Mouse (Mus musculus) T-helper 17 cell (primary cell): Measurements from ENCODE around the gene Gm20547.

Source experiments
- in situ Hi-C, 2 experiments: fragments of 300-600 bp; cut with MboI, MseI; formaldehyde crosslinking; loops; 1 replicate in 1 of 2; 2 replicates in 1 of 2; pipeline ENCODE4 v1.15.1; 2025; ENCODE audit warnings: high pct_unique_total_duplicates in 2 of 2

Gene Gm20547

DNA sequence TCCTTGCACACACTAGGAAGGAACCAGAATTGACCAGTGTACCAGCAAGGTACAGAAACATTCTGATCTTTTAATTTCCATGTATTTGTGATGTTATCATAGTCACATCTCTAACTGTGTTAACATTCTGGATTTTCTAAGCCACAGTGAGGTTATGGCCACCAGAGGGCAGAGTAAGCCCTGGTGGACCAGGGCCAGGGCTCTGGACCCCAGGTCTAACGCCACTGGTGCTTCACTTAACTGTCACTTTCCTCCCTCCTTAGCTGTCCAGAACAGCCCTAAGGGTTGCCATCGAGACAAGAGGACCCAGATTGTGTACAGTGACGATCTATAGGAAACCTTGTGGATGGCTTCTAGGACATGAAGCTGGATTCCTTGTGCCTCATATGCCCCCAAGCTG is 26.0 kb downstream of the Gm20547 start:
- in situ Hi-C loops: no loop called here

DNA sequence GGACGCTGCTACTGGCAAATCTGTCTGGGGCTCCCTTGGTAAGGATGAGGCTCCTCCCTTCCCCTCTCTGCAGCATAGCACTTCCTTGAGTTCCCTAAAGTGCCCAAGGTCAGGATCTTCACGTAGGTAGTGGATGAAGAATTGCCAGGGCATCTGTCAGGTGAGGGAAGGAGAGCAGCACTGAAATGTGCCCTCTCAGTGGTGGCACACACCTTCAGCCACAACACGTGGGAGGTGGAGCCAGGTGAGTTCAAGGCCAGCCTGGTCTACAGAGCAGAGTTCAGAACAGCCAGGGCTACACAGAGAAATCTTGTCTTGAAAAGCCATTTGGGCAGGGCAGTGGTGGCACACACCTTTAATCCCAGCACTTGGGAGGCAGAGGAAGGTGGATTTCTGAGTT is 27.1 kb downstream of the Gm20547 start:
- in situ Hi-C loops: no loop called here

DNA sequence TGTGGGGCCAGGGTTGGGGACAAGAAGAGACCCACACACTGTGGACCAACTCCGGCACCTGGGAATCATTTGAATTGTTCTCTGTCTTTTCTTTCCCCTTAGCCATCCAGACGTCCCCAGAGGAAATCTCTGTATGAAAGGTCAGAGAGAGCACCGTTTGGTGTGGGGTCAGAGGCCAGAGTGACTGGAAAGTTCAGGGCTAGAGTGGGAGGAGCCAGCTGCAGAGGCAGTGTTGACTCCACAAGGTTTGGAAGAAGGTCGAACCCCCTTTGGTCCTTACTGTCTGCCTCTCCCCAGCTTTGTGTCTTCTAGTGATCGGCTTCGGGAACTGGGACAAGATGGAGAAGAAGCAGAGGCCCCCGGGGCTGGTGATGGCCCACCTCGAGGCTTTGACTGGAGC is 28.3 kb downstream of the Gm20547 start:
- in situ Hi-C loops: no loop called here

DNA sequence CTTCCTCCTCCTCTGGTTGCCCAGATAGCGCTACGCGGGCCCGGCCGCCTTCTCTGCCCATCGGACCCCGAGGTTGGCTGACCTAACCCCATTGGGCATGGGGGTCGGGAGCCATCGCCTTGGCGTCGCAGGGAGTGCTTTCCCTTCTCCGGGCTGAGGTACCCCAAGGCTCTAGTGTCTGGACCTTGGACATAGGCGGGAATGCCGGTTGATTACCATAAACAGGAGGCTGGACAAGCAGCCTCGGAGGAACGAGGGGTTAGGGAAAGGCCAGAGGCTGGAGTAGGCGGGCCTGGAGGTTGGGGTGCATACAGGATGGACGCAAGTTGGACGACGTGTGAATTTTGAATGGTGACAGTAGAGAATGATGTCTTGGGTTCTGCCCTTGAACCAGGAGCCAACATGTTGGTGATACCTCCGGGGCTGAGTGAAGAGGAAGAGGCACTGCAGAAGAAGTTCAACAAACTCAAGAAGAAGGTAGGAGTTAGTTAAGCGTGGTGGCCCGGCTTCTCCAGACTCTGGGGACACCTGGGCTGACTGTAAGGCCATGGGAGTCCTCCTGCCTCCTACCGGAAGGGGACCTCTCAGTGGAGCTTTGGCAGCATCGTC is 31.2 kb downstream of the Gm20547 start:
- in situ Hi-C loops: no loop called here

DNA sequence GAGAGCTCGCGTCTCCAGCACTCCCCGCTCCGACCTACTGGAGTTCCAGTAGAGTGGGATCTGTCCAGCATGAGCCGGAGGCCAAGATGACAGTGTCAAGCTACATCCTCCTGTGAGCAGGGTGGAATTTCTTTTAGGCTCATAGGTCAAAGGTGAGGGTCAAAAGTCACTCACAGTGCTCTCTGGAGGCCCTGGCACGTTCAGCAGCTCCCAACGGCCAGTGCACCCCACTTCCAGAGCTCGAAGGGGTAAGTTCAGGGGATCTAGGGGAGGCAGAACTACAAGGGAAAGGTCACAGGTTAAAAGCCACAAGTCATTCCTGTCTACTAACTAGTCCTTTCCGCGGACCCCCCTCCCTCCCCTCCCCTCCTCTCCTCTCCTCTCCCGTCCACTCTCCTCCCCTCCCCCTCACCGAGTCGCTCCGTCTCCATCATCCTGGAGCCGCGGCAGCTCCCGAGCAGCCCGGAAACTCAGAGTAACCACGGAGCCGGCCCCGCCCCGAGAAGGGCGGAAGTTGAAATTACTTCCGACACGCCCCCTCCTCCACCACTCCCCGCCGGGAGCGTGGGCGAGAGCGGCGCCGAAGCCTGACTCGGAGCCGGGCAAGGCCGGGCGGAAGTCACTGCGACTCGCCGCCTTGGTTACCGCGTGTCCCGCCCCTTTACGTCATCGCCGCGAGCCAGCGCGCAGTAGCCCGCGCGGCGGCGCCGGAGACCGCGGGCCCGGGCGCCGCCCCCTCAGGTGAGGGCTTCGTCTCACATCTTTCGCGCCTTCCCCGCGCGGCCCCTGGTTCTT is 31.9 kb downstream of the Gm20547 start, which contains the start of the genes Skiv2l and Nelfe:
Gene Skiv2l (minus strand): TSS at position 489 of the 795 bp plus-strand sequence.
Gene Nelfe (plus strand): TSS at position 670 of the 795 bp plus-strand sequence.
- in situ Hi-C loops: loop anchor here (10.0 to 25.0 kb wide), 3 partner anchors 655 to 938 kb away; partner anchors contain the start of genes Daxx (in 1 of the 2), Platr17 (in 1 of the 2), Psmb8 (in 1 of the 2) and Tapbp (in 1 of the 2)

DNA sequence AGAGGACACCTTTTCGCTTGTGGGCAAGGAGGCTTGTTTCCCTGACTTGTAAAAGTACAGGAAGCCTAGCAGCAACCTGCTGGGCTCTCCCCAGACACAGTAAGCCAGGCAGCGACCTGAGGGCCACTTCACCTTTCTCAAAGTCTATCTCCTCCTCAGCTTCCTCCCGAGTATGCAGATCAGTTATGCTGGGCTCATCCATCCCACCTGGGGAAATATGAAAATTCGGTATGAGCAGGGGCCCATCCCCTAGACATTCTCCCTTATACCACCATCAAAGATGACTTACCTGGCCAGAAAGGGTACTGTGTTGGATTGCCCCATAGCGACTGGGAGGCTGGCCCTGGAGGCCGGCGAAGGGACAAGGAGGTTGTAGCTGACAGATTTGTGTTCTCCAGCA is 34.2 kb downstream of the Gm20547 start:
- in situ Hi-C loops: loop anchor here (10.0 to 25.0 kb wide), 3 partner anchors 653 to 935 kb away; partner anchors contain the start of genes Daxx (in 1 of the 2), Platr17 (in 1 of the 2), Psmb8 (in 1 of the 2) and Tapbp (in 1 of the 2)

DNA sequence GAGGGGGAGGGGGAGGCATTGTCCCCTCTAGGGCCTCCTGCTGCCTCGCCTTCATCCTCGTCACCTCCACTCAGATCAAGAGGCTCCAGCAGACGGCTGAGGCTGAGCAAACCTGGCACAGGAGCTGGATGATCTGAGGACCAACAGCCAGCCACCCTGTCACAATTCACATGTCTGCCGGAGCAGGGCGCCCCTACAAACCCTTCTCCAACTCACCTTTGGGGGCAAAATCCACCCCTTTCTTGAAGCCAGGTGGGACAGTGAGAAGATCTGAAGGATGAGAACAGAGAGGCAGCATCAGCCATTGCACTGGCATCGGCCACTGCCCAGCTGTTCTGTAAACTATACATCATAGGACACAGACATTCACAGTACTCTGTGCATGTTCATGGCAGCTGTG is 34.6 kb downstream of the Gm20547 start:
- in situ Hi-C loops: loop anchor here (10.0 to 25.0 kb wide), 3 partner anchors 652 to 935 kb away; partner anchors contain the start of genes Daxx (in 1 of the 2), Platr17 (in 1 of the 2), Psmb8 (in 1 of the 2) and Tapbp (in 1 of the 2)

DNA sequence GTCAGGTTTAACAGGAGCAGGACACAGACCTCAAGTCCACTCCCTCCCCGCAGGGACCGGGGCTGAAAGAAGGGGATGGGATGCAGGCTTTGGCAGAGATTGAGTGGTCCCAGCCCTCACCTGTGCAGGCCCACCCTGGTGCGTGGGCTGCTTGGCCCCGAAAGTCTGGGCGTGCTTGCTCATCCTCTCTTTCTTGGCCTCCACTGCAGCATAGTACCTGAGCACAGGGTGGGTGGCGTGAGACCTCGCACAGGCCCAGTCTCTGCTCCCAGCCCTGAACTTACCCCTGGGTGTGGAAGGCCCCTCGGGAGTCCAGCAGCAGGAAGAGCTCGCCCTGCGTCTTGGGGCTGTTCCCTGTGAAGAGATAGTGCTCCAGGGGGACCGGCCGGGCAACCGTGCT is 37.0 kb downstream of the Gm20547 start:
- in situ Hi-C loops: loop anchor here (10.0 to 25.0 kb wide), 3 partner anchors 650 to 933 kb away; partner anchors contain the start of genes Daxx (in 1 of the 2), Platr17 (in 1 of the 2), Psmb8 (in 1 of the 2) and Tapbp (in 1 of the 2)

DNA sequence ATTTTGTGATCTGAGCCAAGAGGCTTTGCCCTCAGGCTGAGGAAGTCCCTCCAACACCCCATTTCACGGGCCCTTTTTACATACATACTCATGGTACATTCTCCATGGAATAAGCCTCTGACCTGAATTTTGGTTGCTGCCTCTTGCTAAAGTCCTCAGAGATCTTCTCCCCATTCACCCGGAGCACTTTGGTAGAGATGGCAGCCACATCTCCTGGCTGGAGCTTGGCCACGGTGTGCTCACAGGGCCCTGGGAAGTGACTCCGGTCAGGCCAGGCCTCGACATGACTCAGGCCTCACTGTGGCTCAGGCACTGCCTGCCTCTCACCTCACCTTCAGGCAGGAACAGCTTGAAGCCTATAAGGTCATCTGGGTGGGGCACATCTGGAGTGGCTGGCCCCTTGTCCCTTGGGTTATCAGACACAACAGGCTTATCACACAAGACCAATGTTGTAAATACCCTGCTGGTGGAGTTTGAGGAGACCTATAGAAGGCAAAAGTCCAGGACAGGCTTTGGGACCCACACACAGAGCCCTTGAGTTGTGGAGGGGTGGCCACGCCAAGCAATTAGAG is 41.0 kb downstream of the Gm20547 start:
- in situ Hi-C loops: loop anchor here (10.0 to 25.0 kb wide), 3 partner anchors 646 to 929 kb away; partner anchors contain the start of genes Daxx (in 1 of the 2), Platr17 (in 1 of the 2), Psmb8 (in 1 of the 2) and Tapbp (in 1 of the 2)

DNA sequence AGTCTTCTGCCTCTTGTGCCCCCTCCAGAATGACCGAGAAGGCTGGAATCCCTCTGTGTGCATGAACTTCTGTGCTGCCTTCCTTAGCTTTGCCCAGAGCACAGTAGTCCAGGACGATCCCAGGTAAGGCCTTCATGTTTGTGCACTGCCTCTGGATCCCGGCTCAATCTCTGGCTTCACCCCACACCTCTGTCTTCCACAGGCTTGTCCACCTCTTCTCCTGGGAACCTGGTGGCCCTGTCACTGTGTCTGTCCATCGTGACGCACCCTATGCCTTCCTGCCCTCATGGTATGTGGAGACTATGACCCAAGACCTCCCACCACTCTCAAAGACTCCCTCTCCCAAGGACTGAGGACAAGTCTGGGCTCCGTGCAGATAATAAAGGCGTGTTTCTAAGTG is 43.1 kb downstream of the Gm20547 start:
- in situ Hi-C loops: loop anchor here (25.0 kb wide), 2 partner anchors 776 to 926 kb away; partner anchors contain the start of genes Daxx (in 1 of the 2), Platr17 (in 1 of the 2), Tapbp (in 1 of the 2) and Zbtb22 (in 1 of the 2)

DNA sequence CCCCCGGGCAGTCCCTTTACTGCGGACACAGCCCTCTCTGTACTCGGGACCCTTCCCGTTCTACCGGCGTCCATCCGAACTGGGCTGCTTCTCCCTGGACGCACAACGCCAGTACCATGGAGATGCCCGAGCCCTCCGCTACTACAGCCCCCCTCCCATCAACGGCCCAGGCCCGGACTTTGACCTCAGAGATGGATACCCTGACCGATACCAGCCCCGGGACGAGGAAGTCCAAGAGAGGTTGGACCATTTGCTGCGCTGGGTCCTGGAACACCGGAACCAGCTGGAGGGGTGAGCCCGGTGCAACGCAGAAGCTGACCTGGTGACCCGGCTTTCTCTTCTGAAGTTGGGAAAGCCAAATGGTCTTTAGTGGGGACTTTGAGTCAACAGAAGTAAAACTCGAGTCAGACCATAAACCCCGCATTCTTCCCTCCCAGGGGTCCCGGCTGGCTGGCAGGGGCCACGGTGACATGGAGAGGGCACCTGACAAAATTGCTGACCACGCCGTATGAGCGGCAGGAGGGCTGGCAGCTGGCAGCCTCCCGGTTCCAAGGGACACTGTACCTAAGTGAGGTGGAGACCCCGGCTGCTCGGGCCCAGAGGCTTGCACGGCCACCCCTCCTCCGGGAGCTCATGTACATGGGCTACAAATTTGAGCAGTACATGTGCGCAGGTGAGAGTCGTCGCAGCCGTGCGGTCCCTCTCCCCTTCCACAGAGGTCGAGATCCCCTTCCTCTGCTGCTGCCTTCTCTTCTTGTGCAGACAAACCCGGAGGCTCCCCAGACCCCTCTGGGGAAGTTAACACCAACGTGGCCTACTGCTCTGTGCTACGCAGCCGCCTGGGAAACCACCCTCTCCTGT is 44.1 kb downstream of the Gm20547 start:
- in situ Hi-C loops: loop anchor here (25.0 kb wide), 2 partner anchors 775 to 925 kb away; partner anchors contain the start of genes Daxx (in 1 of the 2), Platr17 (in 1 of the 2), Tapbp (in 1 of the 2) and Zbtb22 (in 1 of the 2)

DNA sequence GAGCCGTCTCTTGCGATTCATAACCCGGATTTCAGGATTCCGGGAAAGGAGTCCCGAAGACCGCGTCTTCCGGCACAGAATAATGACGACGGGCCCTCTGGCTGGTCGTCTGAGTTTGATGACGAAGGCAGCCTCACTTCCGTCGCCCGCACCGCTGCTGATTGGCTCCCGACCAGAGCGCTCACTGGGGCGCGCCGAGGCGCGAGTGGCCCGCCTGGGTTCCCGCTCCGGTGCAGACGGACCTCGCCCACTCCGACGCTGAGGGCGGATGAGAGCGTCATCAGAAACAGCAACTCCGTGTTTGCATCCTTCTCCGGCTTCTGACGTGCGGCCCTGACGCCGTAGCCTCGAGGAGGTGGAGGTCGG is 45.0 kb downstream of the Gm20547 start, which contains the start of the genes Stk19 and Dxo:
Gene Stk19 (minus strand): TSS at position 90 of the 366 bp plus-strand sequence.
Gene Dxo (plus strand): TSS at position 164 of the 366 bp plus-strand sequence.
- in situ Hi-C loops: loop anchor here (25.0 kb wide), 2 partner anchors 775 to 925 kb away; partner anchors contain the start of genes Daxx (in 1 of the 2), Platr17 (in 1 of the 2), Tapbp (in 1 of the 2) and Zbtb22 (in 1 of the 2)

DNA sequence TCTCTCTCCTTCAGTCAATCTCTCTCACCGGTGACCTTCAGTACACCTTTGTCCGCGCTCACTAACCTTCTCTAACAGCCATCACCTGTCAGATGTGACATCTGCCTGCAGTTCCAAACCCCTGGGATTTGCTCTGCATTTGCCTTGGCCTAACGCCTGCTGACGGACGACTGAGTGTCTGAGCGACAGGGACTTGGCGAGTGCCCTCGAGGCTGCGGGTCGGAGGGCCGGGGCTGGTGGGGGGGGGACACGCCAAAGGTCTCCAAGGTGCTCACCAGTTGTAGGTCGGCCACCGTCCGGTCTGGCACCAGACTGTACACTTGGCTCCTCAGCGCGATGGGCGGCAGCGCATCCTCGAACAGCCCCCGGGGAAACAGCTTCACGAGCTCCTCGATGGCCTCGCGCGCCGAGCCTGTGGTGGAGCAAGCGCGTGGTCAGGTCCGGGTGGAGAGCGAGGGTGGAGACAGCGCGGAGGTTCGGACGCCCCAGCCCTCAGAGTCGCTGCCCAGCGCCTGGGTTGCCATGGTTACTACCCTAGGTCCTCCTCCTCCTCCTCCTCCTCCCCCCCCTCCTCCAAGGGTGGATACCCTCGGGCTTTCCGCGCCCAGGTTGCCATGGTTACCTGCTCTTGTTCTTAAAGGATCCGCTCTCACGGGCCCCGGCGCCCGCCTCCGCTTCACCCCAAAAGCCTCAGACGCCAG is 45.5 kb downstream of the Gm20547 start:
- in situ Hi-C loops: loop anchor here (25.0 kb wide), 2 partner anchors 774 to 924 kb away; partner anchors contain the start of genes Daxx (in 1 of the 2), Platr17 (in 1 of the 2), Tapbp (in 1 of the 2) and Zbtb22 (in 1 of the 2)

DNA sequence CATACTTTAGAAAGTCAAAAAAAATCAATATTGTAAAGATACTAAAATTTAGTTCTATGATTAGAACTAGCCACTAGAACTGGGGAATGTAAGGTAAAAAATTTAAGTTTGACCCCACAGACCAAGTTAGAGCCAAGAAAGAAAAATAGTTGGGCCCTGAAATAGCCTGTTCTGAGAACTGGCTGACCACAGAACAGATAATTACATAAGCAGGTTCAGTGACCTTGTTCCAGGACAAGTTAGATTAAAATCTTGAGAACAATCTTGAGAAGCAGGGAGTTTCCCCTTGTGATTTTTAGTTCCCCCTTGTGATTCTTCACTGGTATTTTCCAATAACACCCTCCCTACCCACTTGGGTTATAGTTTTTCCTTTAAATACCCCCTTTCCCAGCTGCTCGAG is 51.1 kb downstream of the Gm20547 start:
- in situ Hi-C loops: loop anchor here (25.0 kb wide), 2 partner anchors 768 to 918 kb away; partner anchors contain the start of genes Daxx (in 1 of the 2), Platr17 (in 1 of the 2), Tapbp (in 1 of the 2) and Zbtb22 (in 1 of the 2)

DNA sequence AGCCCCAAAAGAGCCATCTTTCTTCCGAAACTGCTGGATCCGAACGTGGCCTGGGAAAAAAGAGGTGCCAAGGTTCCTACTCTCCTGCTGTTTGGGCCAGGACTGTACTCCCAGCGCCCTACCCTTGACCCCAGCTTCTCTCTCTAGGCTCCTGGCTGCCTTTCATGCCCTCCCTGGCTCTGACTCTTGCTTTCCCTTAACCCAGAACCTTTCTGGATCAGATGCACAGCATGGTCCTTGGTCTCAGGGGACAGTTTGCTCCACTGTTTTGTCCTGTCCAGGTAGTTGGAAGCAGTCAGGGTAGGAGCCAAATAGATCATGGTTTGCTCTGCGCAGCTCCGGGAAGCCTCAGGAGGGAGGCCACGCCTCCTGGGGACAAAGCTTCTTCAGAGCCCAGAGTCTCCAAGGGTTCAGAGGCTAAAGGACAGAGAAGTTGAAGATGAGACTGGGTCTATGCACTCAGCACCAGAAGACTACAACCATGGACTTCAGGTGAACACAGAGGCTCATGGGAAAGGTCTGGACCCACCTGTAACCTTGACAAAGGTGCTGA is 66.9 kb downstream of the Gm20547 start:
- in situ Hi-C loops: loop anchor here (5.0 kb wide), 2 partner anchors 78 to 83 kb away; no protein-coding TSS in a partner anchor

DNA sequence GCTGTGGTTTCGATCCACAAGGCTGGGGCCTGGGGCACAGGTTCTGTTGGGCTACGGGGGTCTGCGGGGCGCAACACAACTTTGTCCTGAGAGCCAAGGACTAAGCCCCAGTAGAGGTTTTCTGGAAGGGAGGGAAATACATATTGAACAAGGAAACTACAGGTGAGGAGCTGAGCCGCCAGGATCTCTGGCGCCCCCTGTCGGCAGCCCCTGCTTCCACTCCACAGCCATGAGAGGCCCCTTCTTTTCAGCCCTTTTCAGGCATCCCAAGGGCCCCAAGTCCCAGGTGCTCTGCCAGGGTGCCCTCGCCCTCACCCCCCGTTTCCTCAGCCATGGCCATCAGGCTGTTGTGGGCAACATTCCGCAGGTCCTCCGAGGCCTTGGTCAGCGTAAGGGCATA is 68.1 kb downstream of the Gm20547 start:
- in situ Hi-C loops: loop anchor here in 1 of 2 experiments (5.0 kb wide), 1 partner anchor 81 kb away; no protein-coding TSS in a partner anchor

DNA sequence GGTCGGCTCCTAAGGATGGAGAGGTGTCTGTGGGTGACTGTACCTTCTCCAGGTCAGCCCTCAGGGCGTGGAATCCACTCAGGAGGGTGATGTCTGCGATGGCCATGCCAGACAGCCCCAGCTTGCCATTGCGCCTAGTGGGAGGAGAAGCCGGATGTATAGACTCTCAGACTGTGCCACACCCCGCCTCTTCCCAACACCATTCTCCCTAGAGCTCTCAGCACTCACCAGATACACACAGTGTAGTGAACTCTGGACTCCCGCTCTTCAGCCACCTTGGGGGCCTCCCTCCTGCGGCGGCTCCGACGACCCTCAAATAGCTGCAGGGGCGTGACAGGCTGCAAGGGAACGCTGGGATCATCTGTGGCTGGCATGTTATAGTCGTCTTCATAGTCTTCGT is 70.6 kb downstream of the Gm20547 start:
- in situ Hi-C loops: loop anchor here in 1 of 2 experiments (5.0 kb wide), 1 partner anchor 79 kb away; no protein-coding TSS in a partner anchor

DNA sequence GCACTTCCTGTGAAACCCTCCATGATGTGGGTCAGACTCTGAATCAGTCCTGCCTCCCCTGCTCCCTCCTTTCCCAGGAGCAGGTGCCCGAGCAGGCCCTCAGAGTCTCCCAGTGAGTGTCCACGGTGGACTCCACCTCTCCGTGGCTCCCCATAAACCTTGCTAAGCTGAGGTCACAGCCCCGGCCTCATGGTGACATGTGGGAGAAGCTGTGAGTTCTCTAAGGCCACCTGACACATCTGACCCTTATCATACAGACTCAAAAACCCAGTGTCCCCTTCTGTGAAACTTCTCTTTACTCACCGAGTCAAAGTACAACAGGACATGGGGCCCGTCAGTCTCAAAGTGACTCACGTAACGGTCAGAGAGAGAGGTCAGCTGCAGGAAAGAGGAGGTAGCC is 71.0 kb downstream of the Gm20547 start:
- in situ Hi-C loops: loop anchor here in 1 of 2 experiments (5.0 kb wide), 1 partner anchor 79 kb away; no protein-coding TSS in a partner anchor
